Mouse (Mus musculus) c-Kit-positive CD71-positive TER-119-positive erythroid progenitor cells, embryonic 14.5 days (primary cell): ENCODE data around the gene Lurap1.
A peak's percentile ranks its signal among the peaks of the same experiment; 100 is the strongest.

Source experiments
- DNase-seq: peaks from one replicate; pipeline ENCODE4 v3.0.0-alpha.2; 2013; ENCODE audit warnings: low spot score

Lurap1 gene

GRCm38 (mm10) chr4:116151238-116151637 lies at the start of gene Lurap1:
Gene Lurap1 (minus strand): TSS chr4:116151338.
- DNase-seq, result no peak

GRCm38 (mm10) chr4:116198422-116198821 lies 47.3 kb upstream of the Lurap1 start:
- no peak for DNase-seq

GRCm38 (mm10) chr4:116193583-116194383 lies 42.6 kb upstream of the Lurap1 start:
- peak; percentile 68 for DNase-seq

- no peak for DNase-seq
These were observed 41.2 kb upstream of the Lurap1 start for GRCm38 (mm10) chr4:116192286-116192835.

- DNase-seq, result no peak
These were observed 33.9 kb upstream of the Lurap1 start for GRCm38 (mm10) chr4:116185083-116185482.

GRCm38 (mm10) chr4:116182745-116183144 lies 31.6 kb upstream of the Lurap1 start:
- no peak for DNase-seq

GRCm38 (mm10) chr4:116182079-116182478 lies 30.9 kb upstream of the Lurap1 start:
- no peak for DNase-seq

- no peak for DNase-seq
These were observed 26.0 kb upstream of the Lurap1 start for GRCm38 (mm10) chr4:116177140-116177539.

GRCm38 (mm10) chr4:116176543-116176988 lies 25.4 kb upstream of the Lurap1 start:
- DNase-seq, result no peak

- peak; percentile 56 for DNase-seq
These were observed 24.8 kb upstream of the Lurap1 start for GRCm38 (mm10) chr4:116175711-116176542.

- DNase-seq, result no peak
These were observed 24.0 kb upstream of the Lurap1 start for GRCm38 (mm10) chr4:116175136-116175535.

- no peak for DNase-seq
These were observed 23.5 kb upstream of the Lurap1 start for GRCm38 (mm10) chr4:116174466-116175116.

GRCm38 (mm10) chr4:116173752-116174151 lies 22.6 kb upstream of the Lurap1 start:
- no peak for DNase-seq

GRCm38 (mm10) chr4:116173072-116173471 lies 21.9 kb upstream of the Lurap1 start, which contains the start of the genes 1700042G07Rik and Gm49337:
Gene 1700042G07Rik (plus strand): TSS chr4:116173372.
Gene Gm49337 (plus strand): TSS chr4:116173384.
- DNase-seq, result no peak

GRCm38 (mm10) chr4:116169353-116169672 lies 18.2 kb upstream of the Lurap1 start:
- DNase-seq, result no peak

- DNase-seq, result peak; percentile 52
These were observed 17.6 kb upstream of the Lurap1 start for GRCm38 (mm10) chr4:116168617-116169352.

- DNase-seq, result no peak
These were observed 16.3 kb upstream of the Lurap1 start, which contains the start of gene Tspan1 for GRCm38 (mm10) chr4:116167404-116167803. Gene Tspan1 (minus strand): TSS chr4:116167601.

- DNase-seq, result no peak
These were observed 14.7 kb upstream of the Lurap1 start for GRCm38 (mm10) chr4:116165708-116166407.

GRCm38 (mm10) chr4:116164759-116165554 lies 13.8 kb upstream of the Lurap1 start:
- no peak for DNase-seq

GRCm38 (mm10) chr4:116162142-116162541 lies 11.0 kb upstream of the Lurap1 start:
- DNase-seq, result no peak
